Mouse (Mus musculus) midbrain, embryonic 16.5 days (tissue): ENCODE data around the gene Pnrc2. TPM values are rescaled to one million over a fixed set of nuclear protein-coding genes. Genes with fewer than 3 reads are reported as not detected.

ENCODE experiments used
- ATAC-seq: fragments of 200-750 bp; cut with Nextera tagmentation; 2 replicates; pipeline ENCODE4 v1.8.0; 2017; ENCODE audit warnings: moderate TSS enrichment
- H3K27ac ChIP-seq: fragments of 300-500 bp; sonication (generic); 2 replicates; pipeline ENCODE4 v1.5.1; 2014; ENCODE audit warnings: mild to moderate bottlenecking, low read length, mixed read lengths
- H3K27me3 ChIP-seq: fragments of 300-500 bp; sonication (generic); 2 replicates; pipeline ENCODE4 v1.6.1; 2014; ENCODE audit warnings: low read depth, low read length, mixed read lengths; ENCODE audit not compliant: control insufficient read depth, insufficient read depth
- H3K36me3 ChIP-seq: fragments of 300-500 bp; sonication (generic); 2 replicates; pipeline ENCODE4 v1.6.1; 2014; ENCODE audit warnings: mild to moderate bottlenecking, low read length, moderate library complexity, mixed read lengths; ENCODE audit not compliant: control insufficient read depth, insufficient read depth
- H3K4me1 ChIP-seq: fragments of 300-500 bp; sonication (generic); 2 replicates; pipeline ENCODE4 v1.6.1; 2014; ENCODE audit warnings: mild to moderate bottlenecking, low read length, mixed read lengths; ENCODE audit not compliant: control insufficient read depth, insufficient read depth
- H3K4me2 ChIP-seq: fragments of 300-500 bp; sonication (generic); 2 replicates; pipeline ENCODE4 v1.6.1; 2014; ENCODE audit warnings: mild to moderate bottlenecking, low read length, mixed read lengths
- H3K4me3 ChIP-seq: fragments of 300-500 bp; sonication (generic); 2 replicates; pipeline ENCODE4 v1.5.1; 2014; ENCODE audit warnings: low read depth, mild to moderate bottlenecking, low read length, moderate library complexity, mixed read lengths
- H3K9ac ChIP-seq: fragments of 300-500 bp; sonication (generic); 2 replicates; pipeline ENCODE4 v1.6.1; 2014; ENCODE audit warnings: low read depth, low read length, mixed read lengths
- H3K9me3 ChIP-seq: fragments of 300-500 bp; sonication (generic); replicated peaks from 2 replicates; pipeline ENCODE4 v1.6.1; 2014; ENCODE audit warnings: mild to moderate bottlenecking, low read length, mixed read lengths; ENCODE audit not compliant: control insufficient read depth, poor library complexity, severe bottlenecking
- WGBS: fragments of 180-500 bp; shearing (Covaris S2); extraction: QIAGEN DNeasy Blood & Tissue Kit; methylation state at CpG from one replicate; pipeline ENCODE4 v1.1.7; 2014; 5-methylcytosine and 5-hydroxymethylcytosine counted together
- polyA plus RNA-seq: library from polyadenylated mRNA; unstranded; fragments of >200 nt; fragmentation: Nextera tagmentation; extraction: Ambion mirVana; gene quantifications from 2 replicates; pipeline ENCODE4 v1.2.1, GENCODE M21; 2015

Pnrc2 gene
- polyA plus RNA-seq, 1 experiment from 2014 or later = 94.2 TPM

DNA sequence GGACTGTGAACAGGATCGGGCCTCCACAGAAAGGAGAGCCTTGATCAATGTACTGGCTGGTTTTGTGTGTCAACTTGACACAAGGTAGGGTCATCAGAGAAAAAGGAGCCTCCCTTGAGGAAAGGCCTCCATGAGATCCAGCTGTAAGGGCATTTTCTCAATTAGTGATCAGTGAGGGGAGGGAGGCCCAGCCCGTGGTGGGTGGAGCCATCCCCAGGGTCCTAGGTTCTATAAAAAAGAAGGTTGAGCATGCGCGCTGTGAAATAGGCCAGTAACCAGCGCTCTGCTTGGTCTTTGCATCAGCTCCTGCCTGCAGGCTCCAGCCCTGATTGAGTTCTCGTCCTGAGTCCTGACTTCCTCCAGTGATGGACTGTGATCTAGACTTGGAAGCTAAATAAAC lies 10.9 kb upstream of the Pnrc2 start:
- Histone ChIP-seq H3K4me1 (no peaks in the 10 kb centered on the region), H3K9me3 (no peaks in the 10 kb centered on the region), H3K27ac (no peak overlapping the region), H3K36me3 (no peaks in the 10 kb centered on the region), H3K9ac (no peak overlapping the region), H3K4me3 (no peak overlapping the region), H3K27me3 (no peaks in the 10 kb centered on the region), H3K4me2 (no peak overlapping the region)
- no peak for ATAC-seq
- WGBS = 58% methylated on average over 6 of the region's 6 CpGs

DNA sequence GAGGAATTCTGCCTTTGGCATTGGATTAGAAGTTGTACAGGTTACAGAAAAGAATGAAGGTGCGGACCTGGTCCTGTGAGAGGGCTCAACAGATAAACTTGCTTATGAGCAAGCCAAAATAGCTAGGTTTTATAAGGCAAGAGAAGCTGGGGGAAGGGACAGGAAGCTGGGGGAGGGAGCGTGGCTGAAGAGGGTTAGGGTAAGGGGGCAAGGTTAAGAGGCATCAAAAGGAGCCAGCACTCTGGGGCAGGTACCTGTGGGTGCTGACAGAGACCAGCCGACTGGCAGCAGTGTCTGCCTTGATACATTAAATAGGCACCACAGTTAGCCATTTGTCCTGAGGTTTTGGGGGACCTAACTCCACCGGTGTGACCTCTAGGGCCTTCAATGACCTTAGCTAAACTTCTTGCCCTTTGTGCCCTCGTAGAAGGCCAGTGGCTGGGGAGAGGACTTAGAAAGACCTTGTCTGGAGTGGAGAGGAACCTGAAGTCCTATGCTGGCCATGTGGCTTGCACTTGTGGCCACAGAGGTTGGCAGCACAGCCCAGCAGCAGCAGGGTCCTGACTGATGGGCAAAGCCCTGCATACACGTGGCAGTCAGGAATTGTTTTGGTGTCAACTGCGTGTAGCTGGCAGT lies 10.3 kb upstream of the Pnrc2 start:
- Histone ChIP-seq H3K36me3 (no peaks in the 10 kb centered on the region), H3K9me3 (no peaks in the 10 kb centered on the region), H3K27me3 (no peaks in the 10 kb centered on the region), H3K9ac (no peak overlapping the region), H3K4me2 (no peak overlapping the region), H3K4me3 (no peak overlapping the region), H3K4me1 (no peaks in the 10 kb centered on the region), H3K27ac (no peak overlapping the region)
- ATAC-seq = no peak
- 65% methylated on average over 7 of the region's 7 CpGs for WGBS

DNA sequence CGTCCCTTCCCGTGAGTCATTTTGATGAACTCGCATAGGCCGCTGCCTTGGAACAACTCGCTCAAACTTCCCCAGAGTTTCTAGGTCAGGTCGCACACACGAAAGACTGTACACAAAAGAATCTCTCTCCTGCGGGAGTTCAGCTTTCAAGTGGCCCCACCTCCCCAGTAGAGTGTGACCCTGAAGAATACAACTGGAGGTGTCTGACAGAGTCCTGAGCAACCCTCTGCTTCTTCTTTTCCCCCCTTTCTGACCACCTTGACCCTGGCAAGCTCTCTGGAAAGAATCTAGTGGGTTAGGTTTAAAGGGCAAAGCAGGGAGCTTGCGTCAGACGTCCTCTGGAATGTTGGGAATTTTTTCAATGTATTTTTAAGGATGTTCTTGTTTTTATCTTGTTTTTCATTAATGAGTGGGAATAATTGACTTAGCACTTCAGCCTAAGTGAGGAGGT lies 9.8 kb upstream of the Pnrc2 start:
- H3K4me3 ChIP-seq = no peak overlapping the region
- no peak overlapping the region for H3K27ac ChIP-seq
- H3K9ac ChIP-seq = no peak overlapping the region
- no peak overlapping the region for H3K4me2 ChIP-seq
- no peaks in the 10 kb centered on the region for H3K27me3 ChIP-seq
- no peaks in the 10 kb centered on the region for H3K36me3 ChIP-seq
- no peaks in the 10 kb centered on the region for H3K4me1 ChIP-seq
- H3K9me3 ChIP-seq = no peaks in the 10 kb centered on the region
- WGBS = 44% methylated on average over 10 of the region's 10 CpGs
- no peak for ATAC-seq

DNA sequence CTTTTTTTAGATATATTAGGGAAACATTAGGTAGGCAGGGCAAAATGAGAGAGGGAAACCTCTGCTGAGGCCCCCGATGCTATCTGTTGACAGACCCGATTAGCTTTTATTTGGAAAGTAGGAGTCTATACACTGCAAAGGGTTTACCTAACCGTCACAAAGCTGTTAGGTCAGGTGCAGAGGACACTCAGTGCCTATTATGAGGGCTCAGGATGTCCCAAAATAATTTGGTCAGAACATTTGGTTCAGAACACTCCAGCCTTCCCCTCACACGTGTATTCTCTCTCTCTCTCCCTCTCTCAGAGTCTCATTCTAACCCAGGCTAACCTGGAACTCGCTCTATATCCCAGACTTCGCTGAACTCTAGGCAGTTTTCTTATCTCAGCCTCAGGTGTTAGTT lies 8.4 kb upstream of the Pnrc2 start:
- no peak overlapping the region for H3K9ac ChIP-seq
- WGBS = 80% methylated on average over 6 of the region's 6 CpGs
- no peak for ATAC-seq

DNA sequence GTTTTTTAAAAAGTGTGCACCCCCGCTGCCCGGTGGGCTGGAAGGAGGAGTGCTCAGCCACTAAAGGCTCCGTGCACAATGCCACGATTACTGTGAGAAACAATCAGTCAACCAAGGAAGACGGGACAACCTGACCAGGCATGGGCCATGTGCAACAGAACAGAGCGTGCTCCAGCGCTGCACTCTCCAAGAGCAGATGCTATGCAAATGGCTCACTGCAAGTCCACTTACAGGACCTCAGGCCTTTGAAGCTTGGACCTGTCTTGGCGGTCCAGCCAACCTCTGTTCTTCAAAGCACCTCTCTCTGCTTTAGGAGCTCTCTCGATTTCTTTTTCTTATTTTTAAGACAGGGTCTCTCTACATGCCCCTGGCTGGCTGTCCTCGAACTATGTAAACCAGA lies 6.9 kb upstream of the Pnrc2 start:
- Histone ChIP-seq H3K27me3 (no peaks in the 10 kb centered on the region), H3K4me3 (no peak overlapping the region), H3K4me1 (peaks cover 10% of the 10 kb centered on the region), H3K9ac (no peak overlapping the region), H3K4me2 (no peak overlapping the region), H3K27ac (no peak overlapping the region), H3K9me3 (no peaks in the 10 kb centered on the region), H3K36me3 (no peaks in the 10 kb centered on the region)
- 86% methylated on average over 10 of the region's 10 CpGs for WGBS
- ATAC-seq = no peak

More for the DNA sequence above, 8.4 kb upstream of the Pnrc2 start:
- H3K4me2 ChIP-seq = no peak overlapping the region
- H3K27ac ChIP-seq = no peak overlapping the region
- no peaks in the 10 kb centered on the region for H3K36me3 ChIP-seq
- H3K4me1 ChIP-seq = peaks cover under 1% of the 10 kb centered on the region; the same call in 1 of the 2 replicates
- H3K4me3 ChIP-seq = no peak overlapping the region
- H3K27me3 ChIP-seq = no peaks in the 10 kb centered on the region
- H3K9me3 ChIP-seq = no peaks in the 10 kb centered on the region

DNA sequence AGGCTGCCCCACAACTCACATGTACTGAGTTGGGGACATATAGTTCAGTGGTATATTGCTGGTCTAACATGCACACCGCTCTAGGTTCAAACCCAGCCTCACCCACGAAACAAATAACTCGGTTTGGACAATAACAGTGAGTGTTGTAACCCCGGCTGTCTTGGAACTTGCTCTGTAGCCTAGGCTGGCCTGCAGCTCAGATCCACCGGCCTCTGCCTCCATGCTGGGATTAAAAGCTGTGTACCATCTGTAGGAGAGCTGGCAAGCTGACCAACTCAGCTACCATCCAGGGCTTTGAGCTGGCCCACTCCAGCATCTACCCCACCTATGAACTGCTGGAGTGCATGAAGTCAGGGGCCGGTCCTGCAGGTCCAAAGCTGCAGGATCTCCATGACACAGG lies 6.4 kb upstream of the Pnrc2 start:
- H3K9me3 ChIP-seq = no peaks in the 10 kb centered on the region
- peaks cover 10% of the 10 kb centered on the region for H3K4me1 ChIP-seq
- no peak overlapping the region for H3K4me2 ChIP-seq
- H3K36me3 ChIP-seq = no peaks in the 10 kb centered on the region
- no peak overlapping the region for H3K27ac ChIP-seq
- WGBS = 90% methylated on average over 6 of the region's 6 CpGs
- H3K9ac ChIP-seq = no peak overlapping the region
- no peaks in the 10 kb centered on the region for H3K27me3 ChIP-seq
- no peak overlapping the region for H3K4me3 ChIP-seq
- ATAC-seq = no peak

DNA sequence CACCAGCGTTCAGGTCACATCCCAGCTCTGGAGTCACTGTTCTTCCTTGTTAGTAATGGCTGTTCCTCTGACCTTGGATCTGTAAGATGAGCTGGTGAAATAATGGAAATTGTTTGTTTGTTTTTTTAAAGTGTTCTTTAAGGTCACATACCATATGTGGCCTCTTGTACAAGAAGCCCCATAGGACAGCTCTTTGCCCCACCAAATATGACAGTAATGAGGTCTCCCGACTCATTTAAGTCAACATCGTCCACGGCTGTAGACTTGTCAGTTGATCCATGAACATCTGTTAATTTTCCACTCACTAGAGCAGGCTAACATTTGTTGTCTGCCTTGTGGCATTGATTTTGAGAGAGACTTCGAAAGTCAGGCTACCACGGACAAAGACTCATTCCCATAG lies 5.4 kb upstream of the Pnrc2 start:
- WGBS = 66% methylated on average over 6 of the region's 6 CpGs
- no peaks in the 10 kb centered on the region for H3K9me3 ChIP-seq
- H3K4me3 ChIP-seq = no peak overlapping the region
- ATAC-seq = no peak
- H3K27ac ChIP-seq = no peak overlapping the region
- H3K9ac ChIP-seq = no peak overlapping the region
- no peaks in the 10 kb centered on the region for H3K27me3 ChIP-seq
- H3K4me1 ChIP-seq = peaks cover 13% of the 10 kb centered on the region
- H3K36me3 ChIP-seq = no peaks in the 10 kb centered on the region
- no peak overlapping the region for H3K4me2 ChIP-seq

DNA sequence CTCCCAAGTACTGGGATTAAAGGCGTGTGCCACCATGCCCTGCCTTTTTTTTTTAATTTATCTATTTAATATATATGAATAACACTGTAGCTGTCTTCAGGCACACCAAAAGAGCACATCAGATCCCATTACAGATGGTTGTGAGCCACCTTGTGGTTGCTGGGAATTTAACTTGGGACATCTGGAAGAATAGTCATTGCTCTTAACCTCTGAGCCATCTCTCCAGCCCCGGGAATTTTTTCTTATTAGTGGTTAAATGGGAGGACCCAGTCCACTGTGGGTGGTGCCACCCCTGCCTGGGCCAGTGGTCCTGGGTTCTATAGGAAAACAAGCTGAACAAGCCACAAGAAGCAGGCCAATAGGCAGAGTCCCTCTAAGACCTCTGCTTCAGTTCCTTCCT lies 4.1 kb upstream of the Pnrc2 start:
- no peak overlapping the region for H3K9ac ChIP-seq
- no peaks in the 10 kb centered on the region for H3K36me3 ChIP-seq
- H3K4me1 ChIP-seq = peaks cover 13% of the 10 kb centered on the region
- H3K9me3 ChIP-seq = no peaks in the 10 kb centered on the region
- no peak for ATAC-seq
- no peaks in the 10 kb centered on the region for H3K27me3 ChIP-seq
- no peak overlapping the region for H3K27ac ChIP-seq
- H3K4me3 ChIP-seq = no peak overlapping the region
- no peak overlapping the region for H3K4me2 ChIP-seq
- WGBS = 69% methylated on average over 2 of the region's 2 CpGs

DNA sequence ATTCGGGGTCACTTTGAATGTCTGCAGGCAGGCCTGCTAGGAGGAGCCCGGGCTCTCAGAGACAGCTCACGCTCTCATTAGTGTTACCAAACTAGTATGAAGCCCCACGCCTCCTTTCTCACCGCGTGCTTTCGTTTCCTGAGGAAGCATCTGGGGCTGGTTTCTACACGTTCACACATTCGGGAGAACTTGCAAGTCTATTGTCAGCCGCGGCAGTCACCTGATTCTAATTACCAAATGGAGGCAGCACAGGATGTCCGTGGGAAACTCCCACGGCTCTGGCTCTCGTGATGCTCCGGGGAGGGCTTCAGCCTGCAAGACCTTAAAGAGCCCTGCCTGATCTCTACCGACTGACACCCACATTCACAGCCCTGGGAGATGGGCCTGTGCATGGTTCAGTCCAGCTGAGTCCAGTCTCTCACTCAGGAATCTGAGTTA lies 3.0 kb upstream of the Pnrc2 start:
- H3K4me1 ChIP-seq = peaks cover 22% of the 10 kb centered on the region
- peak overlapping the region; percentile 13; the same call in 1 of the 2 replicates for H3K4me3 ChIP-seq
- peak overlapping the region; percentile 54 for H3K4me2 ChIP-seq
- no peak for ATAC-seq
- H3K36me3 ChIP-seq = peaks cover 2% of the 10 kb centered on the region; the same call in 1 of the 2 replicates
- peak overlapping the region; percentile 55 for H3K9ac ChIP-seq
- H3K27ac ChIP-seq = 0 out of 2 replicates have a peak overlapping the region, but pooled peaks have one; percentile 18
- 3% methylated on average over 16 of the region's 16 CpGs for WGBS
- H3K27me3 ChIP-seq = no peaks in the 10 kb centered on the region
- no peaks in the 10 kb centered on the region for H3K9me3 ChIP-seq
